Mouse (Mus musculus) gastrocnemius, postnatal 25 days (tissue): Measurements from ENCODE around the gene Gm21820. TPM values are rescaled to one million over a fixed set of nuclear protein-coding genes. Genes with fewer than 3 reads are reported as not detected.
"Not testable (repeated sequence)": the region's sequence is repeated elsewhere in the genome, so short reads cannot be mapped to it uniquely, and the experiment has no call there.

Experiments
- DNase-seq: peaks from one replicate; pipeline ENCODE4 v3.0.0; 2022
- long read RNA-seq, 2 experiments: library from polyadenylated mRNA; stranded (forward); transcript quantifications; one replicate each; pipeline ENCODE4 v2.0.0; 2021
- total RNA-seq, 2 experiments: library from RNA; stranded (reverse); gene quantifications; 1 replicate in 1 of 2; 2 replicates in 1 of 2; pipeline ENCODE4 v1.2.3; 2021

Gene Gm21820
- total RNA-seq = not detected
- long read RNA-seq, experiment 1 = 0 reads
- long read RNA-seq, experiment 2 = 0 reads

GRCm38 (mm10) chrY:5249341-5249740 is at the start of gene Gm21820:
Gene Gm21820, minus strand, starts transcription at chrY:5249441.
- DNase-seq = not testable (repeated sequence)

Other genes starting within 250 kb of the Gm21820 start
- gene Gm20918, start 205.5 kb downstream of the Gm21820 start, total RNA-seq = not detected